Mouse (Mus musculus): ENCODE measurements at regions not wholly inside any gene's neighbourhood (a gene's known extent, or its start where the extent isn't known, plus 50 kb on each side); places are given as distances from the start of the nearest gene placed in this dataset.
"Not testable (repeated sequence)": the region's sequence is repeated elsewhere in the genome, so short reads cannot be mapped to it uniquely, and the experiment has no call there.

- Histone ChIP-seq H3K36me3 (no peaks in the 10 kb centered on the region), H3K9ac (replicated peaks) (no peak overlapping the region), H3K4me3 (replicated peaks) (no peak overlapping the region), H3K4me2 (replicated peaks) (no peak overlapping the region), H3K27ac (no peak overlapping the region), H3K4me1 (replicated peaks) (peaks cover 7% of the 10 kb centered on the region; the same call in 1 of the 2 replicates), H3K27me3 (0 out of 2 replicates have a peak, but pooled peaks cover 3% of the 10 kb centered on the region), H3K9me3 (no peaks in the 10 kb centered on the region)
- no peak for ATAC-seq
- 82% methylated on average over 5 of the region's 5 CpGs for WGBS
These were observed 138.5 kb upstream of the Bcor start for GRCm38 (mm10) chrX:12298609-12299008.

- WGBS, result 78% methylated on average over 11 of the region's 11 CpGs
- H3K9me3 ChIP-seq, result no peaks in the 10 kb centered on the region
- no peak overlapping the region for H3K27ac ChIP-seq
- 0 out of 2 replicates have a peak, but pooled peaks cover 3% of the 10 kb centered on the region for H3K27me3 ChIP-seq
- no peak overlapping the region for H3K4me3 ChIP-seq (replicated peaks)
- H3K4me2 ChIP-seq (replicated peaks), result no peak overlapping the region
- peaks cover 7% of the 10 kb centered on the region; the same call in 1 of the 2 replicates for H3K4me1 ChIP-seq (replicated peaks)
- H3K36me3 ChIP-seq, result no peaks in the 10 kb centered on the region
- ATAC-seq, result no peak
- H3K9ac ChIP-seq (replicated peaks), result no peak overlapping the region
These were observed 139.1 kb upstream of the Bcor start for GRCm38 (mm10) chrX:12299236-12299635.

DNA sequence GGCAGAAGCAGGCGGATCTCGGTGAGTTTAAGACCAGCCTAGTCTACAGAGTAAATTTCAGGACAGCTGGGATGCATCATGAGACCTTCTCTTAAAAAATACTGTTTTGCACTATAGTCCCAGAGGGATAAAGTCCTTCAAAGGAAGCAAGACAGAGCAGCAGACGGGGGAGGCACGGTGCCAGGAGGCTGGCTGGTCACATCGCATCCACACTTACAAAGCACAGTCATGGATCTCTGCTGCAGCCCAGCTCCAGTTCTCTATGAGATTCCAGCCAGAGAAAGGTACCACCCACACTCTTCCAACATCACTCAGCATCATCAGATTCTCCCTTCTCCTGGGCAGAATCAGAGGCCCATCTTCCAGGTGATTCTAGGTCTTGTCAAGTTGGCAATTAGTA is 144.5 kb upstream of the Bcor start:
- H3K9ac ChIP-seq (replicated peaks), result no peak overlapping the region
- H3K27me3 ChIP-seq, result 0 out of 2 replicates have a peak, but pooled peaks cover 1% of the 10 kb centered on the region
- ATAC-seq, result no peak
- H3K4me3 ChIP-seq (replicated peaks), result no peak overlapping the region
- H3K4me2 ChIP-seq (replicated peaks), result no peak overlapping the region
- H3K9me3 ChIP-seq, result no peaks in the 10 kb centered on the region
- no peak overlapping the region for H3K27ac ChIP-seq
- 76% methylated on average over 5 of the region's 5 CpGs for WGBS
- no peaks in the 10 kb centered on the region for H3K36me3 ChIP-seq
- H3K4me1 ChIP-seq (replicated peaks), result no peaks in the 10 kb centered on the region

GRCm38 (mm10) chrX:12306940-12307339 is 146.8 kb upstream of the Bcor start:
- WGBS, result 56% methylated on average over 3 of the region's 3 CpGs
- Histone ChIP-seq H3K27me3 (no peaks in the 10 kb centered on the region), H3K4me3 (replicated peaks) (no peak overlapping the region), H3K9me3 (no peaks in the 10 kb centered on the region), H3K9ac (replicated peaks) (no peak overlapping the region), H3K36me3 (no peaks in the 10 kb centered on the region), H3K4me1 (replicated peaks) (no peaks in the 10 kb centered on the region), H3K4me2 (replicated peaks) (no peak overlapping the region), H3K27ac (no peak overlapping the region)
- ATAC-seq, result no peak

GRCm38 (mm10) chrX:12312534-12312933 is 152.4 kb upstream of the Bcor start:
- no peak overlapping the region for H3K4me2 ChIP-seq (replicated peaks)
- H3K4me3 ChIP-seq (replicated peaks), result no peak overlapping the region
- H3K27ac ChIP-seq, result no peak overlapping the region
- no peak overlapping the region for H3K9ac ChIP-seq (replicated peaks)
- 85% methylated on average over 5 of the region's 5 CpGs for WGBS
- no peak for ATAC-seq
- H3K4me1 ChIP-seq (replicated peaks), result no peaks in the 10 kb centered on the region
- no peaks in the 10 kb centered on the region for H3K9me3 ChIP-seq
- no peaks in the 10 kb centered on the region for H3K27me3 ChIP-seq
- no peaks in the 10 kb centered on the region for H3K36me3 ChIP-seq

DNA sequence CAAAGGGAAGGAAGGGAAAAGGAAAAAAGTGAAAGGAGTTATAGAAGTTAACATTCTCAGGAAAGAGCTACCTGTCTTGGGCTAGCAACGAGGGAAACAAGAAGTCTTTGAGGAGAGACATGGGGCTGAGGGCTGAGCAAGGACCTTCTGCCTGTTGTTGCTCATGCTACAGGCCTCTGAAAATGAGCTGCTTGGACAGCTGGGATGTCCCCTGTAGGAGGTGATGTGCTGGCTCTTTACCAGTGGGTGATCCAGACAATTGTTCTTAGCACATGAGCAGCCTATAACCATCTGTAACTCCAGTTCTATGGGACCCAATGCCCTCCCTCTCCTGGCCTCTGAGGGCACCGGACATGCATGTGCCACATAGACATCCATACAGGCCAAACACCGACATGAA is 155.5 kb upstream of the Bcor start:
- Histone ChIP-seq H3K9ac (replicated peaks) (no peak overlapping the region), H3K4me1 (replicated peaks) (no peaks in the 10 kb centered on the region), H3K4me3 (replicated peaks) (no peak overlapping the region), H3K27ac (no peak overlapping the region), H3K27me3 (no peaks in the 10 kb centered on the region), H3K9me3 (no peaks in the 10 kb centered on the region), H3K4me2 (replicated peaks) (no peak overlapping the region), H3K36me3 (no peaks in the 10 kb centered on the region)
- no peak for ATAC-seq
- 82% methylated on average over 3 of the region's 3 CpGs for WGBS

GRCm38 (mm10) chrX:12317488-12317887 is 157.3 kb upstream of the Bcor start:
- H3K4me1 ChIP-seq (replicated peaks); ATAC-seq; H3K27me3 ChIP-seq; H3K4me2 ChIP-seq (replicated peaks); H3K9me3 ChIP-seq; H3K27ac ChIP-seq; H3K9ac ChIP-seq (replicated peaks); H3K36me3 ChIP-seq; H3K4me3 ChIP-seq (replicated peaks): not testable (repeated sequence)
- WGBS, result 77% methylated on average over 2 of the region's 2 CpGs

DNA sequence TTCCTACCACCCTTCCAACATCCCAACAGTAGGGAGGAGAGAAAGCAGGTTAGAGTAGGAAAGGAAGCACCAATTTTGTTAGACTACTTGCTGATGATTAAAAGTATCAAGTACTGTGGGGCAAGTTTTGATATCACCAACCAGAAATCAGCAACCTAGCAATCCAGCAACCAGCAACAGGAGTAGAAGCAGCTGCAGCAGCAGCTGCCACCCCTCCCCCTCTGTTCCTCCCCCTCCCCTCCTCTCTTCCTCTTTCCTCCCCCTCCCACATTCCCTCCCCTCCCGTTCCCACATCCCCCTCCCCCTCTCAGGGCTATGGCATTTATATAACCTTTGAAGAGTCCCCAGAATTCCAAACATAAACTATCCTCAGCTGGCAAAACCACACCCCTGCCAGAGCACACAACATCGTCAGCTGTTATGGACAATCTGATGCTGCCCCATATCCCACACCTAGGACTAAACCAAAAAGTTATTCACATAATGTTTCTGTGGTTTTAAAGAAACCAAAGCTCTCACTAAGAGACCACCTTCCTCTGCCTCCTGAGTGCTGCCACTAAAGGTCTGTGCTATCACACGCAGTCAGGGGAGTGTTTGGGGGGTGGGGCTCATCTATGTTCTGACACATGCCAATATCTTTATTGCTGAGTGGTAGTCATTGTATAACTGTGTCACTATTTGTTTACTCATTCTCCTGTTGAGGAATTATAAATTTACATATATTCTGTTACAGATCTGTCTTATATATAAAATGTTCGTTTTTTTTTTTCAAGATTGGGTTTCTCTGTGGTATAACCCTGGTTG is 158.9 kb upstream of the Bcor start:
- Histone ChIP-seq H3K4me3 (replicated peaks) (no peak overlapping the region), H3K27ac (no peak overlapping the region), H3K9me3 (no peaks in the 10 kb centered on the region), H3K9ac (replicated peaks) (no peak overlapping the region), H3K4me1 (replicated peaks) (no peaks in the 10 kb centered on the region), H3K36me3 (no peaks in the 10 kb centered on the region), H3K4me2 (replicated peaks) (no peak overlapping the region), H3K27me3 (no peaks in the 10 kb centered on the region)
- no peak for ATAC-seq
- 60% methylated on average over 4 of the region's 4 CpGs for WGBS

DNA sequence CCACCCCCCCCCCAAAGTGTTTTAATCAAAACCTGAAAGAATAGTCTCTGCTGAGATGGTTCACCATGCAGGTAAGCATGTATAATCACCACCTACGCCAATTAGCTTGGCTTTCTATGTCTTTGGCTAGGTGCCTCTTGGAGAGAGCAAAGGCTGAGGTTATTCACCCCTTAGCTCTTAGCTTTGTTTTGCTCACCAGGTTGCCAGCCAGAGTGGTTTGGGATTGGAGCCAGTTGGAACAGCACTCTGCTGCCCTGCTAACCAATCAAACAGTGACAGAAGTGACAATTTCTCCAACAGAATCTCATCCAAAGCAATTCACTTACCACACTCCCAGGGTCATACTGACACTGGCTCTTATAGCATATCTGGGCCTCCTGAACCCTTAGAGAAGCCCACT is 162.3 kb upstream of the Bcor start:
- Histone ChIP-seq H3K27ac (no peak overlapping the region), H3K9ac (replicated peaks) (no peak overlapping the region), H3K4me1 (replicated peaks) (no peaks in the 10 kb centered on the region), H3K9me3 (no peaks in the 10 kb centered on the region), H3K36me3 (no peaks in the 10 kb centered on the region), H3K4me2 (replicated peaks) (no peak overlapping the region), H3K27me3 (no peaks in the 10 kb centered on the region), H3K4me3 (replicated peaks) (no peak overlapping the region)
- 95% methylated on average over 1 of the region's 1 CpGs for WGBS
- no peak for ATAC-seq

DNA sequence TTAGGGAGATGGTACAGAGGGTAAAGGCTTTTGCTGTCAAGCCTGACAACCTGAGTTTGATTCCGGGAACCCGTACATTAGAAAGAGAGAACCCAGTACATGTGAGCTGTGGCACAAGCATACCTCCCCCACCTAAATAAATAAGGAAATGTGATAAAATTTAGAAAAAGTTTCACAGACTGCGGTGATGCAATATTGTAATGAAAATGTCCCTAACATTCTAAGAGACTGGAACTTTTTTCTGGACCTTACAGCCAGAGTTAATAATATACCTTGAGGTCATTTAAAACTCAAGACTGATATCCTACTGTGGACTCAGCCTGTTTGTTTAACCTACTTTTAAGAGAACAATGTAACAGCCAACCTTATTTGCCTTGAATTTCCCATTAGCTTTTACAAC is 163.1 kb upstream of the Bcor start:
- Histone ChIP-seq H3K4me3 (replicated peaks) (no peak overlapping the region), H3K9ac (replicated peaks) (no peak overlapping the region), H3K4me2 (replicated peaks) (no peak overlapping the region), H3K36me3 (no peaks in the 10 kb centered on the region), H3K27me3 (no peaks in the 10 kb centered on the region), H3K4me1 (replicated peaks) (no peaks in the 10 kb centered on the region), H3K9me3 (no peaks in the 10 kb centered on the region), H3K27ac (no peak overlapping the region)
- 94% methylated on average over 3 of the region's 3 CpGs for WGBS
- no peak for ATAC-seq

- no peaks in the 10 kb centered on the region for H3K27me3 ChIP-seq
- no peaks in the 10 kb centered on the region for H3K36me3 ChIP-seq
- no peak overlapping the region for H3K4me2 ChIP-seq (replicated peaks)
- 87% methylated on average over 6 of the region's 6 CpGs for WGBS
- H3K4me1 ChIP-seq (replicated peaks), result no peaks in the 10 kb centered on the region
- H3K27ac ChIP-seq, result no peak overlapping the region
- H3K4me3 ChIP-seq (replicated peaks), result no peak overlapping the region
- H3K9me3 ChIP-seq, result no peaks in the 10 kb centered on the region
- no peak for ATAC-seq
- no peak overlapping the region for H3K9ac ChIP-seq (replicated peaks)
These were observed 163.7 kb upstream of the Bcor start for GRCm38 (mm10) chrX:12323812-12324211.

DNA sequence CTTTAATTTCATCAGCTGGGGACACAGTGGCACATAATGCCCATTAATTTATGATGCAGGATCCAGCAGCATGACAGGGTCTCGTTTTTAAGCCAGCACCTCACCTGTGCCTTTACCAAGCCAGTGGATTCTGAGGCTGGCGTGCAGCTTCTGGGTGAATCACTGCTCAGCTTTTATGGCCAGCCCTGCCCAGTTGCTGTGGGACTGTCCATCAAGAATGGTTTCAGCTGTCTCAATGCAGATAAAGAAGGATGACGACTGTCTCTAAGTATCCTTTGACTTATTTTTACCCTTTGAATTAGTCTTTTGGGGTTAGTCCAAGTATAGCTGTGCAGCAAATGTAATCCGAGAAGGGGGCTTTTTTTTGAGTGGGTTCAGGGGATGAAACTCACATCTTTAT is 167.3 kb upstream of the Bcor start:
- H3K4me2 ChIP-seq (replicated peaks), result no peak overlapping the region
- no peaks in the 10 kb centered on the region for H3K27me3 ChIP-seq
- no peak overlapping the region for H3K9ac ChIP-seq (replicated peaks)
- ATAC-seq, result no peak
- 79% methylated on average over 4 of the region's 4 CpGs for WGBS
- H3K27ac ChIP-seq, result no peak overlapping the region
- H3K36me3 ChIP-seq, result no peaks in the 10 kb centered on the region
- H3K4me3 ChIP-seq (replicated peaks), result no peak overlapping the region
- H3K4me1 ChIP-seq (replicated peaks), result no peaks in the 10 kb centered on the region
- H3K9me3 ChIP-seq, result no peaks in the 10 kb centered on the region

- no peak overlapping the region for H3K9ac ChIP-seq (replicated peaks)
- H3K27me3 ChIP-seq, result no peaks in the 10 kb centered on the region
- H3K4me3 ChIP-seq (replicated peaks), result no peak overlapping the region
- H3K27ac ChIP-seq, result no peak overlapping the region
- 73% methylated on average over 9 of the region's 9 CpGs for WGBS
- H3K4me2 ChIP-seq (replicated peaks), result no peak overlapping the region
- ATAC-seq, result no peak
- no peaks in the 10 kb centered on the region for H3K9me3 ChIP-seq
- H3K4me1 ChIP-seq (replicated peaks), result no peaks in the 10 kb centered on the region
- no peaks in the 10 kb centered on the region for H3K36me3 ChIP-seq
These were observed 180.4 kb upstream of the Bcor start for GRCm38 (mm10) chrX:12340561-12340960.

All from midbrain, embryonic 13.5 days (tissue).